Mouse (Mus musculus): ENCODE measurements around the gene Wnt5b. TPM values are rescaled to one million over a fixed set of nuclear protein-coding genes. Genes with fewer than 3 reads are reported as not detected.
A peak's percentile ranks its signal among the peaks of the same experiment; 100 is the strongest.

Gene Wnt5b
- polyA plus RNA-seq, 1 experiment from 2014 or later = 2.8 TPM

DNA sequence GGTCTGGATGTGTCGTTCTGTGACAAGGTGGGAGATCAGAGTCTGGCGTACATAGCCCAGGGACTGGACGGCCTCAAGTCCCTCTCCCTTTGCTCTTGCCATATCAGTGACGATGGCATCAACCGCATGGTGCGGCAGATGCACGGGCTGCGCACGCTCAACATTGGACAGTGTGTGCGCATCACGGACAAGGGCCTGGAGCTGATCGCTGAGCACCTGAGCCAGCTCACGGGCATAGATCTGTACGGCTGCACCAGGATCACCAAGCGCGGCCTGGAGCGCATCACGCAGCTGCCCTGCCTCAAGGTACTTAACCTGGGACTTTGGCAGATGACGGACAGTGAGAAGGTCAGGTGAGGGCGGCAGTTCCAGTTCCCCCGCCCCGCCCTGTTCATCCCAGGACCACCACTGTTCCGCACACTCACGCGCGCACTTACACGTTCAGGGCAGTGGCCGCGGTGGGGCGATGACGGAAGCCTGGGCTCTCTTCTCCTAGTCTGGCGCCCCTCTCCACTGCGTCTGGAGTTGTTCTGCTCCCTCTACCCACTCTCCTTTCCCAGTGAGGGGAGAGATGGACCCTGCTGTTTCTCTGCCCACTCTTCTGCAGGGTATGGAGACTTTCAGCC, 63.3 kb downstream of the Wnt5b start:
- Histone ChIP-seq H3K27me3 (no peaks in the 10 kb centered on the region), H3K9ac (replicated peaks) (peak overlapping the region; percentile 95), H3K27ac (replicated peaks) (peak overlapping the region; percentile 100), H3K36me3 (peaks cover 9% of the 10 kb centered on the region), H3K4me1 (peaks cover 42% of the 10 kb centered on the region), H3K4me3 (peak overlapping the region; percentile 69), H3K9me3 (no peaks in the 10 kb centered on the region), H3K4me2 (replicated peaks) (peak overlapping the region; percentile 95)
- 1% methylated on average over 33 of the region's 33 CpGs for WGBS
- ATAC-seq (replicated peaks) = peak; percentile 15

DNA sequence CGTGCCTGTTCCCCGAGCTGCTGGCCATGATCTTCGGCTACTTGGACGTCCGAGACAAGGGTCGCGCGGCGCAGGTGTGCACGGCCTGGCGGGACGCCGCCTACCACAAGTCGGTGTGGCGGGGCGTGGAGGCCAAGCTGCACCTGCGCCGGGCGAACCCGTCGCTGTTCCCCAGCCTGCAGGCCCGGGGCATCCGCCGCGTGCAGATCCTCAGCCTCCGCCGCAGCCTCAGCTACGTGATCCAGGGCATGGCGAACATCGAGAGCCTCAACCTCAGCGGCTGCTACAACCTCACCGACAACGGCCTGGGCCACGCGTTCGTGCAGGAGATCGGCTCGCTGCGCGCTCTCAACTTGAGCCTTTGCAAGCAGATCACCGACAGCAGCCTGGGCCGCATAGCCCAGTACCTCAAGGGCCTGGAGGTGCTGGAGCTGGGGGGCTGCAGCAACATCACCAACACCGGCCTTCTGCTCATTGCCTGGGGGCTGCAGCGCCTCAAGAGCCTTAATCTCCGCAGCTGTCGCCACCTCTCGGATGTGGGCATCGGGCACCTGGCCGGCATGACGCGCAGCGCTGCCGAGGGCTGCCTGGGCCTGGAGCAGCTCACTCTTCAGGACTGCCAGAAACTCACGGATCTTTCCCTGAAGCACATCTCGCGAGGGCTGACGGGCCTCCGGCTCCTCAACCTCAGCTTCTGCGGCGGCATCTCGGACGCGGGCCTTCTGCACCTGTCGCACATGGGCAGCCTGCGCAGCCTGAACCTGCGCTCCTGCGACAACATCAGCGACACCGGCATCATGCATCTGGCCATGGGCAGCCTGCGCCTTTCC, 64.1 kb downstream of the Wnt5b start:
- peak overlapping the region; percentile 95 for H3K9ac ChIP-seq (replicated peaks)
- peak overlapping the region; percentile 100 for H3K27ac ChIP-seq (replicated peaks)
- peak; percentile 20; the same call in 1 of the 2 replicates for ATAC-seq (replicated peaks)
- H3K4me2 ChIP-seq (replicated peaks) = peak overlapping the region; percentile 95
- H3K36me3 ChIP-seq = peaks cover 8% of the 10 kb centered on the region
- no peaks in the 10 kb centered on the region for H3K9me3 ChIP-seq
- H3K4me1 ChIP-seq = peaks cover 38% of the 10 kb centered on the region
- WGBS = under 1% methylated on average over 70 of the region's 70 CpGs
- no peaks in the 10 kb centered on the region for H3K27me3 ChIP-seq
- H3K4me3 ChIP-seq = peak overlapping the region; percentile 69

DNA sequence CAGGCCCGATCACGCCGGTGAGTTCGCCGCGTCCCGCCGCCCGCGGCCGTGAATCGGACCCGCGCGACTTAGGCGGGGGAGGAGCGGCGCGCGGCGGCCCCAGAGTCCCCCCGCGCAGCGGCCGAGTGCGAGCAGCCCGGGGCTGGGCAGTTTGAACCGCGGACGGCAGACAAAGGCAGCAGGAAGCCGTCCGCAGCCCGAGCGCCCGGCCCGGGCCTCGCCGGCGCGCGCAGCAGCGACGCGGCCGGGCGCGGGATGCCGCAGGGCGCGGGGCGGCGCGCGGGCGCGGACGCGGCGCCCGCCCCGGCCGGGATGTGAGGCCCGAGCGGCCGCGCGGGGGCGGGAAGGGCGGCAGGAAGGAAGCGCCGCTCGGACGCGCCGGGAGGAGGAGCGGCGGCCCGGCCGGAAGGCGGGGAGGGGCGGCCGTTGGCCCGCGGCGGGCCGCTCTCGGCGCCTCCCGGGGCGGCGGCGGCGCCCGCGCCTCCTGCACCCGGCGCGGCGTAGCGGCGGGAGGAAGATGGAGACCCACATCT, 64.7 kb downstream of the Wnt5b start, which contains the start of gene Fbxl14:
Fbxl14 (plus strand) TSS at position 326 of the 533 bp plus-strand sequence.
- Histone ChIP-seq H3K9ac (replicated peaks) (peak within 1 kb of the TSS; percentile 95), H3K9me3 (no peaks in the 10 kb centered on the region), H3K27me3 (no peaks in the 10 kb centered on the region), H3K36me3 (0 out of 2 replicates have a peak, but pooled peaks cover 1% of the 10 kb centered on the region), H3K27ac (replicated peaks) (peak within 1 kb of the TSS; percentile 100), H3K4me3 (peak within 1 kb of the TSS; percentile 69), H3K4me2 (replicated peaks) (peak within 1 kb of the TSS; percentile 95), H3K4me1 (peaks cover 33% of the 10 kb centered on the region)
- peak; percentile 88 for ATAC-seq (replicated peaks)
- WGBS = under 1% methylated on average over 72 of the region's 101 CpGs

DNA sequence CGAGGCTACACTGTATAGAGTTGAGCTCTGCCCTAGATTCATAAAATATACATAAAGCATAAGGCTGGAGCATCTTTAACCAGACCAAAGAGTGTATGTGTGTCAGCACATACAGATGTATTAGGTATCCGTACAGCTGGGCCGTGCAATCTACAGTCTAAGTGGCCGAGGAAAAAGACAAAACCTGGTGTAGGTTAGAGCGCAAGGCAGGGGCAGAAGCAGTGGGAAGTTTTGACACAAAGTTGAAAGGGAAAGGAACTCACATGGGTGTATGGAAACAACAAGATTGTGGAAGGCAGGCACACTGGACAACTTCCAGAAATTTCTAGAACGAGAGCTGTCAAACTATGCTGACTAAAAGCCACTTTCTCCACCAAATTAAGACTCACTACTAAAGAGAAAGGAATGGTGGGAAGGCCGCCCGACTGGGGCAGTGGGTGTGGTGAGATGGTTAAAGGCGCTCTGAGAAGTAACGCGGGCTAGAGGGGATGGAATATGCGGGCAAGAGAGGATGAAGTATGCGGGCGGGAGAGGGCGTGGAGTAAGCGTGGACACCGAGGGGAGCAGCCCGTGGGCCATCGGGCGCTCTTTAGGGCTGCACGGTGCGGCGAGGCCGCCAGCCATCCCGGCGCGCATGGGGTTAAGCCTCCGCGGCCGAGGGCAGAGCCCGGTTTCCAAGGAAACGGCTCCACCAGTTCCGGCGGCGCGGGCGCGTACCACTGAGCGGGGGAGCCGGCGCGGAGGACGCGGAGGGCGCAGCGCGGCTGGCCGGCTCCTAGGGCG, 65.4 kb downstream of the Wnt5b start:
- Histone ChIP-seq H3K4me1 (peaks cover 27% of the 10 kb centered on the region), H3K27ac (replicated peaks) (peak overlapping the region; percentile 100), H3K27me3 (no peaks in the 10 kb centered on the region), H3K4me2 (replicated peaks) (peak overlapping the region; percentile 66), H3K9ac (replicated peaks) (peak overlapping the region; percentile 95), H3K9me3 (no peaks in the 10 kb centered on the region), H3K36me3 (no peaks in the 10 kb centered on the region), H3K4me3 (peak overlapping the region; percentile 69)
- WGBS = 2% methylated on average over 39 of the region's 49 CpGs
- peak; percentile 93 for ATAC-seq (replicated peaks)

DNA sequence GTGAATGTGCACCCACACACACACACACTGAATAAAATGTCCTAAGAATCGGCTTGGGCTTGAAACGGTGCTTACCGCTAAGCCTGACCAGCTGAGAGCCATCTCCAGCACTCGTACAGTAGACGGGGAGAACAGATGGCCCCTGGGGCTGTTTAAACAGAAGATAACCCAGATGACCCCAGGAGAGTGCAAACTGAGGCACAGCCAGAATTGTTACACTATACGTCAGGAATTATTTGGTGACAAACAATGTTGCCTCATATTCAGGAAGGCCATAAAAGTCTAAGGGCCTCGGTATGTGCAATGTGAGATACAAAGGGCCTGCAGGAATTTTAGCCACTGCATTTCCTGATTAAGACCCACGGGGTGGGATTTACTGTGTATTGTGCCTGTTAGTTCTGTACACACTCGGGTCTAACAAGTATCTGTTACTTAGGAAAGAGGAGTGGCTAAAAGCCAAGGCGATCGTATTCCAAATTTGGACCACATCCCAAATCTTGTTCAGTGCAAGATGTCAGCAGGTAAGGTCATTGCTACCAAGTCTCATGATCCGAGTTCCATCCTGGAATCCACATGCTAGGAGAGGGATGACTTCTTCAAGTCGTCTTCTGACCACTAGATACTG, 66.3 kb downstream of the Wnt5b start:
- ATAC-seq (replicated peaks) = no peak
- peak overlapping the region; percentile 15; the same call in 1 of the 2 replicates for H3K9ac ChIP-seq (replicated peaks)
- no peaks in the 10 kb centered on the region for H3K9me3 ChIP-seq
- 51% methylated on average over 13 of the region's 13 CpGs for WGBS
- H3K27ac ChIP-seq (replicated peaks) = no peak overlapping the region
- no peaks in the 10 kb centered on the region for H3K27me3 ChIP-seq
- no peaks in the 10 kb centered on the region for H3K36me3 ChIP-seq
- no peak overlapping the region for H3K4me3 ChIP-seq
- H3K4me1 ChIP-seq = peaks cover 17% of the 10 kb centered on the region
- H3K4me2 ChIP-seq (replicated peaks) = no peak overlapping the region

DNA sequence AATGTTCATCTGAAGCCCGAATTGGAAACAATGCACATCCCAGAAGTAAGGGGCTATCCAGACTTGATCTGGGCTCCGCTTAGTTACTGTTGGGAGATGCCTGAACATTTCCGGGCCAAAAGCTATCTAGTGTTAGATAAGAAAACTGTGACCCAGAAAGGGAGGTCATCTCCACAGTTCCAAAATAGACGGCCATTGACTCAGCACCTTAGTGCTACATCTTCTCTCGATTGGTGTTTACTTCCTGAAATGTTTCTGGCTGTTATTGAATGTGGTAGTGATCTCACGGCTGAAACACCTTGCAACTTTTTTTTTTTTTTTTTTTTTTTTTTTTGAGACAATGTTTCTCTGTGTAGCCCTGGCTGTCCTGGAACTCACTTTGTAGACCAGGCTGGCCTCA, 68.2 kb downstream of the Wnt5b start:
- no peak overlapping the region for H3K27ac ChIP-seq (replicated peaks)
- no peaks in the 10 kb centered on the region for H3K27me3 ChIP-seq
- H3K4me1 ChIP-seq = peaks cover 10% of the 10 kb centered on the region
- no peak overlapping the region for H3K4me3 ChIP-seq
- H3K9ac ChIP-seq (replicated peaks) = no peak overlapping the region
- H3K9me3 ChIP-seq = no peaks in the 10 kb centered on the region
- ATAC-seq (replicated peaks) = no peak
- no peaks in the 10 kb centered on the region for H3K36me3 ChIP-seq
- no peak overlapping the region for H3K4me2 ChIP-seq (replicated peaks)
- WGBS = 92% methylated on average over 6 of the region's 6 CpGs

DNA sequence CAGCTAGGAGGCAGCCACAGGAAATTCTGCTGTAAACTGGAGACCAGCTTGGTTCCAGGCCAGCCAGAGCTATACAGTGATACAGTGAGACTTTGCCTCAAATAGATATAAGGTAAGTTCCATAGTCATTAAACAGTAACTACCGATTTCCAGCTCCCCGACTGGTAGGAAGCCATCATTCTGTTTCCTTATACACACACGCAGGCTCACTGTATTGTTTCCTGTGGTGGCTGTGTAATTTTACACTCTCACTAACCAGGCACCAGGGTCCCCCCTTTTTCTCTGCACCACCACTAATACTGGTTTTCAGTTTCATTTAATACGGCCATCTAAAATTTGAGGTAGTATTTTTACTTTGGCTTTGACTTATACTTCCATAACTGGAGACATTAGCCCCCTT, 70.2 kb downstream of the Wnt5b start:
- H3K27me3 ChIP-seq = no peaks in the 10 kb centered on the region
- no peak overlapping the region for H3K4me2 ChIP-seq (replicated peaks)
- H3K36me3 ChIP-seq = no peaks in the 10 kb centered on the region
- H3K9me3 ChIP-seq = no peaks in the 10 kb centered on the region
- no peak for ATAC-seq (replicated peaks)
- H3K4me1 ChIP-seq = peaks cover 10% of the 10 kb centered on the region
- no peak overlapping the region for H3K27ac ChIP-seq (replicated peaks)
- 89% methylated on average over 4 of the region's 4 CpGs for WGBS
- no peak overlapping the region for H3K9ac ChIP-seq (replicated peaks)
- no peak overlapping the region for H3K4me3 ChIP-seq

DNA sequence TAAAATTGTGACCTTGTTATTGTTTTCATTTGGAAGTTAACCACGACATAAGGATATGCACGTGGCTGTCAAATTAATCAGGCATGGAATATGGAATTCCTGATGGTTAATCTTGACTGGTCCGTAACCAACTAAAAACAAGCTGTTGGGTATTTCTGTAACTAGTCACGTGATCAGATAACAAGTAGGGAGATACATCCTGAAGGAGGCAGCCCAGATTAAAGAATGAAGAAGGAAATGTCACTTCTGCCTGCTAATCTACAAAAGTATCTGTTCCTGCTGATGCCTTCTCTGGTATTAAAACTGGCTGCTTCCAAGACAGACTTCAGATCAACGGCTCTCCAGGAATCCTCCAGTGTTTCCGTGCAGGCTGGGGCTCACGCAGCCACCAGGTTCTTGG, 70.7 kb downstream of the Wnt5b start:
- ATAC-seq (replicated peaks) = no peak

DNA sequence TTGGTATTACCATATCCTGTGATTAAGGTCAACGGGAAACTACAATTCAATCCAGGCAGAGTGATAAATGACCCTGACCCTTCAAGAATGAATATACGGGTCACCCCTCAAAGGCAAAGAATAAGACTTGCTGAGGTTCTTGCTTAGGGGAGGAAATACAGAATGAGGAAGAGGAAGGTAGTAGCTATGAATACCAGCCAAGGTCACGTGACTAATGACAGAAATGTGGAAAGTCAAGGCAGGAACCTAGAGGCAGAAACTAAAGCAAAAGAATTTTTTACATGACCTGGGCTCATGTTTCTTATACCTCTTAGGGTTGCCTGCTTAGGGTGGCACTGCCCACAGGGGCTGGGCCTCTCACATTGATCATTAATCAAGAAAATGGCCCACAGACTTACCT, 71.4 kb downstream of the Wnt5b start:
- no peak overlapping the region for H3K4me3 ChIP-seq
- no peaks in the 10 kb centered on the region for H3K4me1 ChIP-seq
- no peak for ATAC-seq (replicated peaks)
- no peak overlapping the region for H3K4me2 ChIP-seq (replicated peaks)
- no peaks in the 10 kb centered on the region for H3K9me3 ChIP-seq
- H3K27me3 ChIP-seq = no peaks in the 10 kb centered on the region
- no peaks in the 10 kb centered on the region for H3K36me3 ChIP-seq
- no peak overlapping the region for H3K27ac ChIP-seq (replicated peaks)
- 88% methylated on average over 3 of the region's 3 CpGs for WGBS
- H3K9ac ChIP-seq (replicated peaks) = no peak overlapping the region

More for the DNA sequence above, 70.7 kb downstream of the Wnt5b start:
- H3K4me1 ChIP-seq = peaks cover 6% of the 10 kb centered on the region
- H3K9ac ChIP-seq (replicated peaks) = no peak overlapping the region
- no peaks in the 10 kb centered on the region for H3K27me3 ChIP-seq
- H3K27ac ChIP-seq (replicated peaks) = no peak overlapping the region
- no peak overlapping the region for H3K4me2 ChIP-seq (replicated peaks)
- no peak overlapping the region for H3K4me3 ChIP-seq
- 86% methylated on average over 7 of the region's 7 CpGs for WGBS
- no peaks in the 10 kb centered on the region for H3K36me3 ChIP-seq
- H3K9me3 ChIP-seq = no peaks in the 10 kb centered on the region

DNA sequence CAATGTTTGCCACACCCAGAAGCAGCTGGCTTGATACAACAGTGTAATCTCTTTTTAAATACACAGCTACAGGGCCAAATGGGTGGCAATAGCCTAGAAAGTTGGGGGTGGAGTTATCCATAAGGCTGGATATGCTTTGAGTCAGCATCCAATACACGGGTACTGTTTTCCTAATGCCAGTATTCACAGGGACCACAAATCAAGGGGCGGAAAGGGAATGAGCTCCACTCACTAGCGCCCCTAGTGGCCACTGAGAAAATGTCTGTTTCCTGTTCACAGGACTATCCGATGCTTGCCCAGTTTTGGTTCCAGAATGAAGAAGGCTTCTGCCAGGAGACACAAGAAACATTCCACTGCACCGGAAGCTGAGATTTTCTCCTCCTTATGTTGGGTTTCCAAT, 72.0 kb downstream of the Wnt5b start:
- H3K27me3 ChIP-seq = no peaks in the 10 kb centered on the region
- ATAC-seq (replicated peaks) = no peak
- WGBS = 26% methylated on average over 5 of the region's 5 CpGs

DNA sequence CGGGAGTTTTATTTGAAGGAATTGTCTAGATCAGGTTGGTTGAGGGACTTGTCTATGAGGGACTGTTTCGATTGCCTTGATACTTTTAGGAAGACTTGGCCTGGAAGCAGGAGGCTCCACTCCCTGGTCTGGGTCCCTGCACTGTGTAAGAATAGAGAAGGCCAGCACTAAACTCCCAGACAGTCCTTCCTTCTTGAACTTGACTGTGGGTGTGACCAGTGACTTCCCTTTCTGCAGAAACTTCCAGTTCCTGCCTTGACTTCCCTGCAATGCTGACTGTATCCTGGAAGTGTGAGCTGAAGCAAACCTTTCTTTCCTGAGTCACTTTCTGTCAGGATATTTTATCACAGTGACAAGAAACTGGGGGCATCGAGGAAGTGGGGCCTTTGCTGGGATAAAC, 73.4 kb downstream of the Wnt5b start:
- H3K27ac ChIP-seq (replicated peaks) = no peak overlapping the region
- WGBS = 89% methylated on average over 3 of the region's 3 CpGs
- no peaks in the 10 kb centered on the region for H3K36me3 ChIP-seq
- H3K27me3 ChIP-seq = no peaks in the 10 kb centered on the region
- no peak overlapping the region for H3K4me3 ChIP-seq
- H3K4me1 ChIP-seq = no peaks in the 10 kb centered on the region
- no peak overlapping the region for H3K4me2 ChIP-seq (replicated peaks)
- H3K9me3 ChIP-seq = no peaks in the 10 kb centered on the region
- ATAC-seq (replicated peaks) = no peak
- no peak overlapping the region for H3K9ac ChIP-seq (replicated peaks)

More for the DNA sequence above, 72.0 kb downstream of the Wnt5b start:
- Histone ChIP-seq H3K9me3 (no peaks in the 10 kb centered on the region), H3K4me1 (no peaks in the 10 kb centered on the region), H3K4me3 (no peak overlapping the region), H3K4me2 (replicated peaks) (no peak overlapping the region), H3K27ac (replicated peaks) (no peak overlapping the region), H3K36me3 (no peaks in the 10 kb centered on the region), H3K9ac (replicated peaks) (no peak overlapping the region)

Measured in forebrain, embryonic 15.5 days (tissue).